Mouse (Mus musculus): ENCODE results near the gene Jagn1.

DNA sequence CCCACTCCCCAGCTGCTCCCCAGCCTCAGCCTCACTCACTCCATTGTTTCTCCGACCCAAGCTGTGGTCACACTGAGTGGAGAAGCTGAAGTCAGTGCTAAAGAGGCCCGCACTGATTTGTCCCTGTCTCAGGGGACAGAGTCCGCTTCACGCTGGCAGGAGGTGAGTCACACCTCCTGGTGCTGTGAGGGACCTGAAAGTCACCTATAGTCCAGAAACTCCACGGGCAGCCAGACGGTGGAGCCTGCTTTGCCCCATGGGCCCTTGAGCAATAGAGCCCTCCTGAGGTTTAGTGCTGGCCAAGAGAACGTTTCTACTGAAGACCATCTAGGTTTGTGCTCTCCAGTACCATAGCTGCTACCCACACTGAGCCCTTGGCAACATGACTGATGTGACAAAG, 7.7 kb upstream of the Jagn1 start:
- TF ChIP-seq CTCF (IDR thresholded peaks at IDR 0.05 in 2 of 3, conservative IDR thresholded peaks at IDR 0.05 in 1 of 3; ENCODE audit: control insufficient read depth in 1 of 3, insufficient read depth in 1 of 3, low read depth in 2 of 3, low read length in 3 of 3, poor library complexity in 1 of 3, severe bottlenecking in 1 of 3) (no peak), TCF12 (IDR thresholded peaks at IDR 0.05; ENCODE audit: low read depth, low read length) (no peak), BHLHE40 (IDR thresholded peaks at IDR 0.05; ENCODE audit: borderline replicate concordance, low read depth, low read length) (no peak), NRF1 (IDR thresholded peaks at IDR 0.05; ENCODE audit: insufficient read depth, low read depth, low read length, poor library complexity, severe bottlenecking) (no peak), ZKSCAN1 (IDR thresholded peaks at IDR 0.05; ENCODE audit: low read depth, low read length) (no peak), TBP (IDR thresholded peaks at IDR 0.05; ENCODE audit: low read depth, low read length) (no peak)

Measured in MEL (cell line).